Mouse (Mus musculus) lung, embryonic 14.5 days (tissue): ENCODE measurements at regions not wholly inside any gene's neighbourhood (a gene's known extent, or its start where the extent isn't known, plus 50 kb on each side); places are given as distances from the start of the nearest gene placed in this dataset.
A peak's percentile ranks its signal among the peaks of the same experiment; 100 is the strongest.

Experiments used
- ATAC-seq: fragments of 200-750 bp; cut with Nextera tagmentation; 2 replicates; pipeline ENCODE4 v1.8.0; 2017; ENCODE audit warnings: mild to moderate bottlenecking, moderate TSS enrichment, moderate library complexity; ENCODE audit not compliant: insufficient read depth
- DNase-seq: peaks from one replicate; pipeline ENCODE4 v3.0.0-alpha.2; 2015
- H3K27ac ChIP-seq: fragments of 300-500 bp; sonication (generic); 2 replicates; pipeline ENCODE4 v1.5.1; 2014; ENCODE audit warnings: low read depth, mild to moderate bottlenecking, moderate library complexity
- H3K27me3 ChIP-seq: fragments of 300-500 bp; sonication (generic); 2 replicates; pipeline ENCODE4 v1.6.1; 2014; ENCODE audit warnings: low read length, control low read depth; ENCODE audit not compliant: insufficient read depth
- H3K36me3 ChIP-seq: fragments of 300-500 bp; sonication (generic); 2 replicates; pipeline ENCODE4 v1.6.1; 2014; ENCODE audit warnings: control low read depth; ENCODE audit not compliant: insufficient read depth
- H3K4me1 ChIP-seq: fragments of 300-500 bp; sonication (generic); 2 replicates; pipeline ENCODE4 v1.6.1; 2014; ENCODE audit warnings: antibody characterized with exemption, control low read depth; ENCODE audit not compliant: insufficient read depth
- H3K4me2 ChIP-seq: fragments of 300-500 bp; sonication (generic); 2 replicates; pipeline ENCODE4 v1.6.1; 2014; ENCODE audit warnings: mild to moderate bottlenecking
- H3K4me3 ChIP-seq: fragments of 300-500 bp; sonication (generic); 2 replicates; pipeline ENCODE4 v1.5.1; 2014; ENCODE audit warnings: low read depth, low read length
- H3K9ac ChIP-seq: fragments of 300-500 bp; sonication (generic); 2 replicates; pipeline ENCODE4 v1.6.1; 2014
- H3K9me3 ChIP-seq: fragments of 300-500 bp; sonication (generic); 2 replicates; pipeline ENCODE4 v1.6.1; 2016; ENCODE audit warnings: low read depth, low read length, control low read depth
- CTCF ChIP-seq: IDR thresholded peaks from 2 replicates; pipeline ENCODE4 v1.5.1; 2016; ENCODE audit warnings: antibody characterized with exemption, low read depth
- WGBS: fragments of 180-500 bp; shearing (Covaris S2); extraction: QIAGEN DNeasy Blood & Tissue Kit; methylation state at CpG from one replicate; pipeline ENCODE4 v1.1.7; 2014; 5-methylcytosine and 5-hydroxymethylcytosine counted together

GRCm38 (mm10) chr4:131391119-131391923 lies 446.8 kb downstream of the Ptpru start:
- H3K4me2 ChIP-seq = no peak overlapping the region
- H3K4me1 ChIP-seq = no peaks in the 10 kb centered on the region
- H3K36me3 ChIP-seq = no peaks in the 10 kb centered on the region
- 41% methylated on average over 10 of the region's 10 CpGs for WGBS
- H3K9me3 ChIP-seq = no peaks in the 10 kb centered on the region
- H3K4me3 ChIP-seq = no peak overlapping the region
- DNase-seq (peak; percentile 30), ATAC-seq (no peak)
- no peak overlapping the region for H3K27ac ChIP-seq
- H3K27me3 ChIP-seq = no peaks in the 10 kb centered on the region
- no peak for TF ChIP-seq CTCF
- no peak overlapping the region for H3K9ac ChIP-seq

GRCm38 (mm10) chr4:131391924-131392297 lies 446.2 kb downstream of the Ptpru start:
- Histone ChIP-seq H3K27ac (no peak overlapping the region), H3K27me3 (no peaks in the 10 kb centered on the region), H3K4me3 (no peak overlapping the region), H3K4me1 (no peaks in the 10 kb centered on the region), H3K9ac (no peak overlapping the region), H3K4me2 (no peak overlapping the region), H3K36me3 (no peaks in the 10 kb centered on the region), H3K9me3 (no peaks in the 10 kb centered on the region)
- TF ChIP-seq CTCF = no peak
- DNase-seq (no peak), ATAC-seq (no peak)
- WGBS = 81% methylated on average over 3 of the region's 3 CpGs

GRCm38 (mm10) chr4:131392478-131392877 lies 445.6 kb downstream of the Ptpru start:
- Histone ChIP-seq H3K9me3 (no peaks in the 10 kb centered on the region), H3K27ac (no peak overlapping the region), H3K9ac (no peak overlapping the region), H3K27me3 (no peaks in the 10 kb centered on the region), H3K36me3 (no peaks in the 10 kb centered on the region), H3K4me1 (no peaks in the 10 kb centered on the region), H3K4me2 (no peak overlapping the region), H3K4me3 (no peak overlapping the region)
- TF ChIP-seq CTCF = no peak
- ATAC-seq = no peak
- WGBS = 69% methylated on average over 3 of the region's 3 CpGs
- DNase-seq = no peak

- Histone ChIP-seq H3K27ac (no peak overlapping the region), H3K4me3 (no peak overlapping the region), H3K9me3 (no peaks in the 10 kb centered on the region), H3K36me3 (no peaks in the 10 kb centered on the region), H3K9ac (no peak overlapping the region), H3K4me1 (no peaks in the 10 kb centered on the region), H3K27me3 (no peaks in the 10 kb centered on the region), H3K4me2 (no peak overlapping the region)
- WGBS = 79% methylated on average over 8 of the region's 8 CpGs
- TF ChIP-seq CTCF = no peak
- ATAC-seq = no peak
- DNase-seq = no peak
Measured at GRCm38 (mm10) chr4:131396226-131396840, 441.8 kb downstream of the Ptpru start.

- 86% methylated on average over 10 of the region's 10 CpGs for WGBS
- Histone ChIP-seq H3K4me3 (no peak overlapping the region), H3K36me3 (no peaks in the 10 kb centered on the region), H3K27ac (no peak overlapping the region), H3K9me3 (no peaks in the 10 kb centered on the region), H3K4me1 (no peaks in the 10 kb centered on the region), H3K9ac (no peak overlapping the region), H3K4me2 (no peak overlapping the region), H3K27me3 (no peaks in the 10 kb centered on the region)
- DNase-seq (no peak), ATAC-seq (no peak)
- no peak for TF ChIP-seq CTCF
Measured at GRCm38 (mm10) chr4:131397161-131397560, 440.9 kb downstream of the Ptpru start.

- WGBS = 21% methylated on average over 11 of the region's 11 CpGs
- Histone ChIP-seq H3K36me3 (no peaks in the 10 kb centered on the region), H3K4me1 (no peaks in the 10 kb centered on the region), H3K4me3 (no peak overlapping the region), H3K27ac (no peak overlapping the region), H3K9ac (no peak overlapping the region), H3K27me3 (no peaks in the 10 kb centered on the region), H3K9me3 (no peaks in the 10 kb centered on the region), H3K4me2 (no peak overlapping the region)
- TF ChIP-seq CTCF = peak; percentile 72
- ATAC-seq (no peak), DNase-seq (peak; percentile 39)
Measured at GRCm38 (mm10) chr4:131400756-131401155, 437.3 kb downstream of the Ptpru start.

GRCm38 (mm10) chr4:131401255-131401654 lies 436.8 kb downstream of the Ptpru start:
- no peak for ATAC-seq
- no peak overlapping the region for H3K9ac ChIP-seq

More at GRCm38 (mm10) chr4:131401255-131401654, 436.8 kb downstream of the Ptpru start:
- Histone ChIP-seq H3K9me3 (no peaks in the 10 kb centered on the region), H3K36me3 (no peaks in the 10 kb centered on the region), H3K4me2 (no peak overlapping the region), H3K4me3 (no peak overlapping the region), H3K27me3 (no peaks in the 10 kb centered on the region), H3K4me1 (no peaks in the 10 kb centered on the region), H3K27ac (no peak overlapping the region)
- DNase-seq = no peak
- no peak for TF ChIP-seq CTCF
- WGBS = 73% methylated on average over 6 of the region's 6 CpGs
